Mouse (Mus musculus) midbrain, embryonic 15.5 days (tissue): Measurements from ENCODE around the gene Olfr965. TPM values are rescaled to one million over a fixed set of nuclear protein-coding genes. Genes with fewer than 3 reads are reported as not detected.

ENCODE experiments used
- polyA plus RNA-seq: library from polyadenylated mRNA; unstranded; fragments of >200 nt; fragmentation: Nextera tagmentation; extraction: Ambion mirVana; gene quantifications from 2 replicates; pipeline ENCODE4 v1.2.1, GENCODE M21; 2015

The Olfr965 gene
- polyA plus RNA-seq, 1 experiment from 2014 or later, result not detected

Other genes starting within 250 kb of the Olfr965 start
- gene Olfr955, start 239.4 kb upstream of the Olfr965 start, polyA plus RNA-seq, result not detected in 2 replicates
- not detected in 2 replicates for gene Olfr44, start 217.4 kb upstream of the Olfr965 start, polyA plus RNA-seq
- not detected in 2 replicates for gene Olfr957, start 195.5 kb upstream of the Olfr965 start, polyA plus RNA-seq
- gene Olfr958, start 157.3 kb upstream of the Olfr965 start, polyA plus RNA-seq, result not detected in 2 replicates
- not detected in 2 replicates for gene Olfr959, start 135.8 kb upstream of the Olfr965 start, polyA plus RNA-seq
- gene AW551984, start 107.0 kb upstream of the Olfr965 start, polyA plus RNA-seq, result 172 and 184 TPM in 2 replicates
- not detected in 2 replicates for gene Olfr148, start 100.7 kb upstream of the Olfr965 start, polyA plus RNA-seq
- not detected in 2 replicates for gene Olfr960, start 90.0 kb upstream of the Olfr965 start, polyA plus RNA-seq
- not detected in 2 replicates for gene Olfr961, start 66.3 kb upstream of the Olfr965 start, polyA plus RNA-seq
- gene Olfr963, start 44.1 kb upstream of the Olfr965 start, polyA plus RNA-seq, result not detected in 2 replicates
- gene Olfr149, start 4.2 kb upstream of the Olfr965 start, polyA plus RNA-seq, result not detected in 2 replicates
- gene Olfr150, start 19.6 kb downstream of the Olfr965 start, polyA plus RNA-seq, result not detected in 2 replicates
- not detected in 2 replicates for gene Olfr967, start 34.9 kb downstream of the Olfr965 start, polyA plus RNA-seq
- gene Olfr968, start 71.9 kb downstream of the Olfr965 start, polyA plus RNA-seq, result not detected in 2 replicates
- gene Olfr969, start 79.6 kb downstream of the Olfr965 start, polyA plus RNA-seq, result not detected in 2 replicates
- gene Olfr970, start 97.5 kb downstream of the Olfr965 start, polyA plus RNA-seq, result not detected in 2 replicates
- not detected in 2 replicates for gene Olfr971, start 125.5 kb downstream of the Olfr965 start, polyA plus RNA-seq
- not detected in 2 replicates for gene Olfr972, start 155.1 kb downstream of the Olfr965 start, polyA plus RNA-seq
- not detected in 2 replicates for gene Olfr229, start 196.0 kb downstream of the Olfr965 start, polyA plus RNA-seq
- gene Olfr974, start 226.1 kb downstream of the Olfr965 start, polyA plus RNA-seq, result not detected in 2 replicates
- 0.09 TPM in 1 of 2 replicates, not detected in the other for gene Olfr975, start 240.7 kb downstream of the Olfr965 start, polyA plus RNA-seq
- not detected in 2 replicates for gene Olfr976, start 249.8 kb downstream of the Olfr965 start, polyA plus RNA-seq